Comparison of ENCODE assay signal across 26 mouse cellular contexts in genomic region chr5:147990289-147990688, GRCm38 (mm10). TPM values are rescaled to one million over a fixed set of nuclear protein-coding genes. Genes with fewer than 3 reads are reported as not detected.
A peak's percentile ranks its signal among the peaks of the same experiment; 100 is the strongest.
DNase-seq lines count a peak whose midpoint lies in the region; ATAC-seq and TF ChIP-seq lines count a peak whose summit lies in the region.
"Had no signal": no experiment of that assay in that cellular context is flagged by ENCODE, and none has a peak within 500 bp of the region (broad histone marks: within the 10 kb centered on the region; RNA-seq: fewer than 3 reads in every experiment).

No protein-coding gene starts in this region.

- H3K27ac ChIP-seq in layer of hippocampus, adult 2 months, result no peak overlapping the region
- H3K27ac ChIP-seq: embryonic facial prominence, embryonic 13.5 days; heart, embryonic 10.5 days; heart, embryonic 15.5 days; kidney, postnatal 0 days; limb, embryonic 13.5 days; midbrain, embryonic 13.5 days; stomach, embryonic 15.5 days had no signal

- H3K4me3 ChIP-seq in layer of hippocampus, adult 2 months, result no peak overlapping the region
- no peak overlapping the region for H3K4me3 ChIP-seq in E14TG2a.4 (replicated peaks; ENCODE audit: low read length)
- H3K4me3 ChIP-seq: embryonic facial prominence, embryonic 13.5 days; heart, embryonic 10.5 days; heart, embryonic 15.5 days; limb, embryonic 13.5 days; midbrain, embryonic 13.5 days; neural tube, embryonic 15.5 days; stomach, embryonic 15.5 days had no signal

- no peaks in the 10 kb centered on the region for H3K36me3 ChIP-seq in E14TG2a.4 (ENCODE audit: insufficient read depth, low read length)
- H3K36me3 ChIP-seq: embryonic facial prominence, embryonic 13.5 days; heart, embryonic 10.5 days; heart, embryonic 15.5 days; limb, embryonic 13.5 days; midbrain, embryonic 13.5 days; neural tube, embryonic 15.5 days; stomach, embryonic 15.5 days had no signal

- peak; percentile 53 for TF ChIP-seq CTCF in layer of hippocampus, adult 2 months (conservative IDR thresholded peaks at IDR 0.05)
- peak; percentile 52 for TF ChIP-seq CTCF in E14TG2a.4 (conservative IDR thresholded peaks at IDR 0.05; ENCODE audit: low read length)

- H3K27me3 ChIP-seq in E14TG2a.4 (ENCODE audit: insufficient read depth, low read length), result no peaks in the 10 kb centered on the region
- H3K27me3 ChIP-seq: embryonic facial prominence, embryonic 13.5 days; heart, embryonic 15.5 days; limb, embryonic 13.5 days; midbrain, embryonic 13.5 days; neural tube, embryonic 15.5 days; stomach, embryonic 15.5 days had no signal

- ATAC-seq in frontal cortex, adult (ENCODE audit: low TSS enrichment), result 0 out of 2 replicates have a peak, but pooled peaks have one; percentile 13
- ATAC-seq in erythroid progenitor cell, adult 5-6 weeks (replicated peaks; ENCODE audit: low FRiP score, poor library complexity, severe bottlenecking), result no peak
- ATAC-seq: forebrain, embryonic 16.5 days; inflammation-experienced regulatory T-cells, adult 6 months; midbrain, embryonic 13.5 days had no signal

- peaks cover 15% of the 10 kb centered on the region for H3K9me3 ChIP-seq in E14TG2a.4 (ENCODE audit: low read length)
- H3K9me3 ChIP-seq: heart, embryonic 15.5 days had no signal

- DNase-seq in frontal cortex, adult 2 months (ENCODE audit: extremely low spot score in 1 of 2, low spot score in 1 of 2), result no peak
- DNase-seq in layer of hippocampus, adult 2 months (ENCODE audit: low spot score in 2 of 2), result no peak
- no peak for DNase-seq in layer of hippocampus, postnatal 10 days (ENCODE audit: low spot score in 2 of 2)
- peak; percentile 34 for DNase-seq in ZHBTc4 (ENCODE audit: low read depth, low spot score)
- DNase-seq: adrenal gland, adult 8-10 months; cerebellum, adult 11 months; cerebellum, adult 9-11 months; embryo, embryonic 11 days; kidney, adult 8-10 months; layer of hippocampus, adult 9-11 months; right cerebral cortex, postnatal 25 days; thymus, adult 2 months; thymus, postnatal 4 days had no signal

- peaks cover 11% of the 10 kb centered on the region for H3K4me1 ChIP-seq in E14TG2a.4 (replicated peaks; ENCODE audit: low read depth, low read length)
- H3K4me1 ChIP-seq: limb, embryonic 13.5 days; midbrain, embryonic 13.5 days; neural tube, embryonic 15.5 days; stomach, embryonic 15.5 days had no signal

RNA-seq across cellular contexts. Expression of gene Mtus2, which starts 33.2 kb away (rescaled TPM):
- polyA plus RNA-seq in frontal cortex, adult 2 months (2012; rRNA removed), result 19.4 and 20.6 TPM in 2 replicates
- 10 to 100 TPM; 32.5 to 36.0 TPM for total RNA-seq in layer of hippocampus, adult 2 months (2021)
- 10 to 100 TPM; 35.3 to 40.3 TPM for total RNA-seq in layer of hippocampus, postnatal 10 days (2021)
- total RNA-seq in erythroid progenitor cell, adult 5-6 weeks (2015; ENCODE audit: low replicate concordance), result not detected in 2 replicates
- total RNA-seq in erythroid progenitor cell, adult 5-6 weeks (2017; ENCODE audit: low replicate concordance), result 0.30 TPM in 1 of 2 replicates, not detected in the other

Comparison
In these comparisons a context has a peak if more than half of its experiments do, and no peak if none do; other contexts are left out.
1. RNA of gene Mtus2, which starts 33.2 kb away (total RNA-seq): 35.3 to 40.3 TPM in layer of hippocampus, postnatal 10 days and 32.5 to 36.0 TPM in layer of hippocampus, adult 2 months; 0.30 TPM in erythroid progenitor cell, adult 5-6 weeks; every median in the first group is over 10 times any median in the second.